Mouse (Mus musculus): ENCODE results near the gene Lbh.

Lbh gene

GRCm38 (mm10) chr17:72939569-72939899 lies 21.4 kb downstream of the Lbh start:
- no peak for DNase-seq

- no peak for DNase-seq
Observed at GRCm38 (mm10) chr17:72944368-72944767, 26.3 kb downstream of the Lbh start.

GRCm38 (mm10) chr17:72947111-72947859 lies 29.2 kb downstream of the Lbh start:
- no peak for DNase-seq

GRCm38 (mm10) chr17:72948119-72948518 lies 30.0 kb downstream of the Lbh start:
- no peak for DNase-seq

- no peak for DNase-seq
Observed at GRCm38 (mm10) chr17:72949247-72949701, 31.2 kb downstream of the Lbh start.

- no peak for DNase-seq
Observed at GRCm38 (mm10) chr17:72951331-72951730, 33.2 kb downstream of the Lbh start.

- no peak for DNase-seq
Observed at GRCm38 (mm10) chr17:72953811-72954685, 35.9 kb downstream of the Lbh start.

GRCm38 (mm10) chr17:72955534-72955933 lies 37.4 kb downstream of the Lbh start:
- DNase-seq: no peak

- DNase-seq: no peak
Observed at GRCm38 (mm10) chr17:72957016-72957415, 38.9 kb downstream of the Lbh start.

GRCm38 (mm10) chr17:72958886-72959285 lies 40.8 kb downstream of the Lbh start:
- DNase-seq: no peak

GRCm38 (mm10) chr17:72959497-72960039 lies 41.5 kb downstream of the Lbh start:
- DNase-seq: no peak

- DNase-seq: no peak
Observed at GRCm38 (mm10) chr17:72960243-72960642, 42.1 kb downstream of the Lbh start.

- no peak for DNase-seq
Observed at GRCm38 (mm10) chr17:72960873-72961272, 42.8 kb downstream of the Lbh start.

GRCm38 (mm10) chr17:72961953-72962630 lies 44.0 kb downstream of the Lbh start:
- no peak for DNase-seq

GRCm38 (mm10) chr17:72965687-72966086 lies 47.6 kb downstream of the Lbh start:
- no peak for DNase-seq

- DNase-seq: no peak
Observed at GRCm38 (mm10) chr17:72966091-72966531, 48.0 kb downstream of the Lbh start.

GRCm38 (mm10) chr17:72966878-72967277 lies 48.8 kb downstream of the Lbh start:
- no peak for DNase-seq

- DNase-seq: no peak
Observed at GRCm38 (mm10) chr17:72967371-72968175, 49.5 kb downstream of the Lbh start.

GRCm38 (mm10) chr17:72968666-72969065 lies 50.6 kb downstream of the Lbh start:
- no peak for DNase-seq

GRCm38 (mm10) chr17:72970631-72971161 lies 52.6 kb downstream of the Lbh start:
- no peak for DNase-seq

- no peak for DNase-seq
Observed at GRCm38 (mm10) chr17:72973041-72973440, 54.9 kb downstream of the Lbh start.

Measured in cerebellum, postnatal 14 days (tissue).